Mouse (Mus musculus) kidney, adult 11 months (tissue): ENCODE measurements at regions not wholly inside any gene's neighbourhood (a gene's known extent, or its start where the extent isn't known, plus 50 kb on each side); places are given as distances from the start of the nearest gene placed in this dataset.

Source experiments
- DNase-seq: peaks from one replicate; pipeline ENCODE4 v3.0.0; 2022

GRCm38 (mm10) chr9:23068101-23068791 lies 154.6 kb upstream of the Bmper start:
- DNase-seq = no peak

GRCm38 (mm10) chr9:23069161-23069560 lies 153.7 kb upstream of the Bmper start:
- DNase-seq = no peak

- peak; percentile 5 for DNase-seq
Measured at GRCm38 (mm10) chr9:23071006-23071405, 151.9 kb upstream of the Bmper start.

GRCm38 (mm10) chr9:23072741-23073140 lies 150.1 kb upstream of the Bmper start:
- no peak for DNase-seq

- peak; percentile 53 for DNase-seq
Measured at GRCm38 (mm10) chr9:23083562-23083961, 139.3 kb upstream of the Bmper start.

GRCm38 (mm10) chr9:23089339-23089738 lies 133.5 kb upstream of the Bmper start:
- no peak for DNase-seq

- no peak for DNase-seq
Measured at GRCm38 (mm10) chr9:23097134-23097789, 125.6 kb upstream of the Bmper start.

GRCm38 (mm10) chr9:23101584-23101983 lies 121.3 kb upstream of the Bmper start:
- DNase-seq = no peak

- peak; percentile 24 for DNase-seq
Measured at GRCm38 (mm10) chr9:23101990-23102796, 120.7 kb upstream of the Bmper start.

GRCm38 (mm10) chr9:23111500-23111899 lies 111.4 kb upstream of the Bmper start:
- no peak for DNase-seq

GRCm38 (mm10) chr9:23115026-23115425 lies 107.8 kb upstream of the Bmper start:
- no peak for DNase-seq

GRCm38 (mm10) chr9:23115540-23115939 lies 107.3 kb upstream of the Bmper start:
- DNase-seq = no peak

GRCm38 (mm10) chr9:23116311-23116710 lies 106.6 kb upstream of the Bmper start:
- no peak for DNase-seq

- peak; percentile 19 for DNase-seq
Measured at GRCm38 (mm10) chr9:23119811-23120210, 103.1 kb upstream of the Bmper start.

GRCm38 (mm10) chr9:23120814-23121213 lies 102.1 kb upstream of the Bmper start:
- no peak for DNase-seq

- DNase-seq = no peak
Measured at GRCm38 (mm10) chr9:23122524-23122923, 100.4 kb upstream of the Bmper start.

GRCm38 (mm10) chr9:23123452-23123851 lies 99.4 kb upstream of the Bmper start:
- no peak for DNase-seq

- no peak for DNase-seq
Measured at GRCm38 (mm10) chr9:23125761-23126704, 96.8 kb upstream of the Bmper start.

- DNase-seq = no peak
Measured at GRCm38 (mm10) chr9:23127338-23128017, 95.4 kb upstream of the Bmper start.

GRCm38 (mm10) chr9:23128018-23128369 lies 94.9 kb upstream of the Bmper start:
- no peak for DNase-seq

- DNase-seq = no peak
Measured at GRCm38 (mm10) chr9:23134006-23134405, 88.9 kb upstream of the Bmper start.
